Mouse (Mus musculus) left cerebral cortex, postnatal 25 days (tissue): Measurements from ENCODE around the gene Gm28308. TPM values are rescaled to one million over a fixed set of nuclear protein-coding genes. Genes with fewer than 3 reads are reported as not detected.

Experiments
- DNase-seq, 2 experiments: peaks; one replicate each; pipeline ENCODE4 v3.0.0; 2022; ENCODE audit warnings: low spot score in 2 of 2, mixed read lengths in 1 of 2
- intact Hi-C: fragments of 180-260 bp; cut with DNase I; formaldehyde crosslinking; loops from one replicate; pipeline ENCODE4 v1.15.1; 2025
- total RNA-seq, 2 experiments: library from RNA; stranded (reverse); gene quantifications; 2 replicates each; pipeline ENCODE4 v1.2.3; 2021

Gm28308 gene
- total RNA-seq, 2 experiments from 2014 or later: not detected

- intact Hi-C loops: loop anchor here (5.0 kb wide), 2 partner anchors 190 to 325 kb away; no protein-coding TSS in a partner anchor
- no peak for DNase-seq
These were observed 15.9 kb downstream of the Gm28308 start for GRCm38 (mm10) chr6:52197271-52197670.

- intact Hi-C loops: loop anchor here (5.0 kb wide), 2 partner anchors 190 to 325 kb away; no protein-coding TSS in a partner anchor
- DNase-seq: no peak
These were observed 16.3 kb downstream of the Gm28308 start for GRCm38 (mm10) chr6:52196811-52197210.

GRCm38 (mm10) chr6:52194690-52195089 is 18.4 kb downstream of the Gm28308 start:
- intact Hi-C loops: loop anchor here (5.0 kb wide), 2 partner anchors 187 to 322 kb away; no protein-coding TSS in a partner anchor
- DNase-seq: no peak

DNA sequence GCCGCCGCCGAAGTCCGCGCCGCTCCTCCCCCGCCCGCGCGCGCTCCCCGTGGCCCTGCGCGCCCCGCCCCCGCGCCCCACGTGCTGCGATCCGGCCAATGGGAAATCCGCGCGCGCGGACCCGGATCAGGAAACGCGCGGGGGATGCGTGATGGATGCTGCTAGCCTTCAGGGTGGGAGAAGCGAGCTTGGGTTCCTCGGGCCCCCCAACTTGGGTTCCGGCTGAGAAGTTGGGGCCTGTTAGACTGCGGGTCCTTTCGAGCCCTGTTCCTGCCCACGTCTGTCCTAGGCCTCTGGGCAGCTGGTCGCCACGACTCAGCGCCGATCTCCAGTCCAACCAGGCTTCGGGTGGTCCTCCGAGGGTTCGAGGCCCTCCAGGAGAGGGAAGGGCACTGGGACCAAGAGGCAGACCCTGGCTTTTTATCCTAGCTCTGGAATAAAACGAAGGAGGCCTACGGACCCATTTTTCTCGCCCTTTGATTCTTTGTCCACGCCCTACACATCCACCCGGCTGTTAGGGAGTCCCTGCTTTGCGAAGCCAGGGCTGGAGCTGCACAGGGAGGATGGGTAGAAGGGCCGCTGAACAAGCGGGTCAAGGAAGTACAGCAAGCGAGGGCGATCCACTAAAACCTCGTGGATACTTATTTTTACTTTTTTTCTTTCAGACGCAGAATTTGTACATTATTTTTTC is 21.1 kb downstream of the Gm28308 start:
- intact Hi-C loops: no loop called here
- no peak for DNase-seq

DNA sequence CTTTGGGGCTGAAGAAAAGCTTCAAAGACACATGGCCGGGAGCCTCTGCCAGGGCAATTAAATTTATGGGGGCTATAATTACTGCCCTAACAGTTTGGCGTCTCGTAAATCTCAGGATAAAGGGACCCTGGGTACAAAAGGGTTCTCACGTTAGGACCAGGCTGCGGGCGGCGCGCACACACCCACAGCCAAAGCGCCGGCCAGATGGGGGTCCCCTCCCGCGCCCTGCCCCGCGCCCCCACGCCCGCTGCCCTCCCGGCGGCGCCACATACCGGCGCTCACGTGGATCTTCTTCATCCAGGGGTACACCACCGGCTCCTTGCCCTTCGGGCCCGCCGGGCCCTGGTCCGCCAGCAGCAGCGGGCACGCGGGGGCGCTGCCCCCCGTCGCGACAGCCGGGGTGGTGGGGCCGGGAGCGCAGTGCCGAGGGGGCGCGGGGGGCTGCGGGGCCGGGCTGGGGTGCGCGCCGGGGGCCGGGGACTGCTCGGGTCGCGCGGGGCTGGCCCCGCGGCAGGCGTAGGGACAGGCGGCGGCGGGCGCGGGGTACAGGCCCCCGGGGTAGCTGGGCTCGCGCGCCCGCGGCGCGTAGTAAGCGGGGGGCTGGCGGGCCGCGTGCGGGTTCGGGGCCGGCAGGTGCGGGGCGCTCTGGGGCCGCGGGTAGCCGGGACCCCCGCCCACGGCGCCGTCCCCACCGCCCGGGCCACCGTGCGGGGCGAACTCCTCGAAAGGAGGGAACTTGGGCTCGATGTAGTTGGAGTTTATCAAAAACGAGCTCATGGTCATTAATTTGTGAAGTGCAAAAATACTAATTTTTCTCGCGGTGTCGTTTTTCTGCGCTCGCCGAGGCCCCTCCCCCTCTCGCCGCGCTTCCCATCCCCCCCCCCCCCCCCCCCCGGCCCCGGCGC is 22.0 kb downstream of the Gm28308 start, which contains the start of gene Hoxa4:
TSS of gene Hoxa4 (minus strand) at position 848 of the 905 bp plus-strand sequence.
- intact Hi-C loops: no loop called here
- DNase-seq: no peak

DNA sequence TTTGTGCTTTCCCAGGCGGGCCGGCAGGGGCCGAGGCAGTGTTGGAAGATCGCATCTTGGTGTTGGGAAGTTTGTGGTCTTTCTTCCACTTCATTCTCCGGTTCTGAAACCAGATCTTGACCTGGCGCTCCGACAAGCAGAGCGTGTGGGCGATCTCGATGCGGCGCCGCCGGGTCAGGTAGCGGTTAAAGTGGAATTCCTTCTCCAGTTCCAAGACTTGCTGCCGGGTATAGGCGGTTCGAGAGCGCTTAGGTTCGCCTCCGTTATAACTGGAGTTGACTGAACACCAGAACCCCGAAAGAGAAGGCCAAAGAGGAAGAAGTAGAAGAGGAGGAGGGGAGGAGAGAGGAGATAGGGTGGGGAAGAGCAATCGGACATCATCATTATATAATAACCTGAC is 22.7 kb downstream of the Gm28308 start:
- intact Hi-C loops: no loop called here

DNA sequence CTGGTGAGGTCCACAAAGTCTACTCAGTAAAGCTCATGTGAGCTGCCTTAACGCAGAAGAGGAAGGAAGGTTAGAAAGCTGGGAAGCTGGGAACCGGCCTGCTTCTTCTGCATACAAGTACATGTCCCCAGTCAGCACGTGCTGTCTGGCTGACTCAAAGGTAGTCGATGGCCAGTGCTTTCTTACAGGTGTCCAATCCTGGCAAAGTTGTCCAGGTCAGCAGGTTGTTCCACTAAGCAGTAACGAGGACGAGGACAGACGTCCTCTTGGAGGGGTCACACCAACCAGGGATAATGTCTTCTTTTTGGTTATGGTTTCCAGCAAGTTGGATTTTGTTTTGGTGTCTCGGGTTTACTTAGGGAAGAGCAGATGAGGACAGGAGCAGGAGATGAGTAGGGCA is 23.2 kb downstream of the Gm28308 start:
- DNase-seq: no peak
- intact Hi-C loops: no loop called here

More for the DNA sequence above, 22.7 kb downstream of the Gm28308 start:
- no peak for DNase-seq

- intact Hi-C loops: no loop called here
- no peak for DNase-seq
These were observed 24.0 kb downstream of the Gm28308 start for GRCm38 (mm10) chr6:52189172-52189591.

- DNase-seq: no peak
- intact Hi-C loops: no loop called here
These were observed 26.6 kb downstream of the Gm28308 start for GRCm38 (mm10) chr6:52186500-52186899.

DNA sequence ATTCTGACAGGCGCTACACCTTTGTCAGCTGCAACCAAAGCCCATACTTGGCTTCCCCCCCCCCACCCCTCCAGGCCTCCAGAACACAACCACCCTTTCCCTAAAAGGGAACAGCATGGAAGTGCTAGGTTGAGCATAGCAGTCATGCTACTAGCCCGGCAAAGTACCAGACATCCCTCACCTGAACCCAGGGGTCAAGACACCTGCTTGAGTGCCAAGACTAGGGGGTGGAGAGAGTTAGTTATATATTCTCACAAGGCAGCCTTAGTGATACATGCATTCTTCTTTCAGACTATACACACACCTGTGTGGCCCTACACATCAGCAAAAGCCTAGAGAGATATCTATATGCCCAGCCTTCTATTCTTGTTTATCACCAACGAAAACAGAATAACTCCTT is 27.3 kb downstream of the Gm28308 start:
- no peak for DNase-seq
- intact Hi-C loops: no loop called here

DNA sequence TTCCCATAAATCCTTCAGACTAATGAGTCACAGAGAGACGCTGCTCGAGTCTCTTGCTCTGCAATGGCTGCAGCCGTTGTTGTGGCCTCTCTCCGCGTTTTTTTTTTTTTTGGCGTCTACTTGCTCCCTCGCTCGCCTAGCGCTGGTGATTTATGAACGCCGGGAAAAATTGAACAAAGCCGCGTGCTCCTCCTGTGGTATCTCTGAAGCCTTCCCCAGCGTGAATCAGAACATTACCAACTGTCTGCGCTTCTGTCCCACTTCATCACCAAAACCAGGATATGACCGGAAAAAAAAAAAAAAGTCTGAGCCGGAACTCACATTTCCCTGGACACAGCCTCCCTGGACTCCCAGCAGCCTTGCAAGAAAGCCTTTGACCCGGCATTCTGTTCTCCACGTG is 27.9 kb downstream of the Gm28308 start:
- DNase-seq: no peak
- intact Hi-C loops: no loop called here

GRCm38 (mm10) chr6:52184668-52185067 is 28.5 kb downstream of the Gm28308 start:
- intact Hi-C loops: no loop called here
- DNase-seq: no peak

GRCm38 (mm10) chr6:52183311-52184080 is 29.6 kb downstream of the Gm28308 start:
- intact Hi-C loops: no loop called here
- DNase-seq: no peak

DNA sequence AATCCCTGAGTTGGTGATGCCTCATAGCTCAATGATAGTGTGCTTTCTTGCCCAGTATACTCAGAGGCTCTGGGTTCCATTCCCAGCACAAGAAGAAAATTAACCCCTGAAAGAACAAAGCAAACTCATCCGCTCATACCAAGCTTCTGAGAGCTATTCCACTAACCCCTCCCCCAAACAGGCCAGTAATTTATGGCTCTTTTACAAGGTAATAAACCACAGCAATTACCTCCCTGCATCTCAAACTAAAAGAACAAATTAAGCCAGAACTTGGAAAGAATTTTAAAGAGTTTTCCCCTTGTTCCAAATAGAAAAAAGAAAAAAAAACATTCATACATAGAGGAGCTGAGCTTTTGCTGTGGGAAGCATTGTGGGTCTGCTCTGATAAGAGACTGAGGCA is 30.3 kb downstream of the Gm28308 start:
- no peak for DNase-seq
- intact Hi-C loops: no loop called here

- intact Hi-C loops: no loop called here
- DNase-seq: no peak
These were observed 31.1 kb downstream of the Gm28308 start for GRCm38 (mm10) chr6:52182030-52182429.

DNA sequence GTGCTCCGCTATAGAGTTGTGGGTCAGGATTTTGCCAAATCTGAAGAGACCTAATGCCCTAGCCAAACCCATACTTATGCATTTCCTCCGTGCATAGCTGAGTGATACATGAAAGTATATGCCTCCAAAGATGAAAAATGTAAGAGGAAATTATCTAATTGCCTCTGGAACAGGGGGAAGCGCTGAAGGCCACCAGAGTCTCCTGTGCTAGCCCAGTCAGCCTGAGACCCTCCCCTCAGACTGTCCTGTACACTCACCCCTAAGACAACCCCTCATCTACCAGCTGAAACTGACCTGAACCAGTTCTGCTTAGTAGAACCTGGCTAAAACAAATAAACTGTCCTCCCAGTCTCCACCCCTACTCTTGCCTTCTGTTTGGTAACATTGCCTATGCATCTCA is 32.4 kb downstream of the Gm28308 start:
- DNase-seq: no peak
- intact Hi-C loops: no loop called here

- intact Hi-C loops: no loop called here
- DNase-seq: no peak
These were observed 32.9 kb downstream of the Gm28308 start for GRCm38 (mm10) chr6:52180213-52180710.

DNA sequence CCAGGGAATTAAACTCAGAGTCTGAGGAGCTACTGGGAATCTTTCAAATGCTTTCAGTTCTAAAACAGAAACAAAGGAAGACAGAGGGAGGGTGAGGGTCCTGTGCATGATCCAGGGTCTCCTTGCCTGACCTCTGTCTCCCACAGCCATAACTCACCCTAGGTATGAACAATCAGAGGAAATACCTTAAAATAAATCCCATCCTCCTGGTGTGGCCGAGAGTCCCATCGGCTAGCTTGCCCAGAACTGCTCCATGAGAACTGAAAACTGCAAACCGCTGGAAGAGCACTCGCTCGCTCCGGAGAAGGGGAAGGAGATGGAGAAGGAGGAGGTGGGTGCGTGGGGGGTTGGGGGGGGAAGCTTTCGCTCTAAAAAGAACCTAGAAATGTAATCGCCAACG is 33.4 kb downstream of the Gm28308 start:
- intact Hi-C loops: no loop called here
- DNase-seq: no peak

DNA sequence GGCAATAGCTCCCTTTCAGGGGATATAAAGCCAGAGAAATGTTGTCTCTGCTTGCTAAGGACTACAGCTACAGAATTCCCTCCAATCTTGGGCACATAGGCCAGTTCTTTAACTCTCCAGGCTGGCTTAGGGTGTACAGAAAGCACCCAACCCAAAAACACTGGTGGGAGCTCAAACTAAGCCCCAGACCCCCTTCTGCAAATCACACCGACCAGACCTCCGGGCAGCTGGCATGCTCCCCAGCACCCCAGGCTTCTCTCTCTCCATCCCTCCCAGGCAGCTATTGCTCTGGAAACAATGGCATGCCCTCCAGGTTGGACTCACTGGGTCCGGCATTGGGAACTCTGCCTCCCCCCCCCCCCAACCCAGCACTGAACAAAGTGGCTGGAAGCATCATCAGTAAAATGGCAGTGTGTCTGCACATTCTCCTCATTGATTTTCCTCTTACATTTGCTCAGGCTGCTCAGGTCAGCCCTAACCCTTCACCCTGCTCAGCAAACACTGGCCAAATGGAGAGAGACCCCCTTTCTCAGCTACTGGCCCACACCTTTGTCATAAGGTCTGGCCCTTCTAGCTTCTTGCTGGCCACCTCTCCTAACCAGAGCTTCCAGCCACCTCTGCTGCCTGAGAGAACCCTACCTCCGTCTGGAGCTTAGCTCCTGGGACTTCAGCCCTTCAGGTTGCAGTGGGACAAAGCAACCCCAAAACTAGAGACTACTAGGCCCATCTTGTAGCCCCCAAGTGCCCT is 34.0 kb downstream of the Gm28308 start:
- no peak for DNase-seq
- intact Hi-C loops: no loop called here
